Mouse (Mus musculus): ENCODE measurements around the gene Senp2. TPM values are rescaled to one million over a fixed set of nuclear protein-coding genes. Genes with fewer than 3 reads are reported as not detected.

The Senp2 gene
- total and polyA plus RNA-seq, 3 experiments: 37.8 to 60.8 (median 42.8) TPM

- no peak for TF ChIP-seq MEF2A (IDR thresholded peaks at IDR 0.05; ENCODE audit: borderline replicate concordance, low read depth, low read length)
- no peak for TF ChIP-seq ELF1 (IDR thresholded peaks at IDR 0.05; ENCODE audit: low read depth, low read length)
- TF ChIP-seq USF1 (IDR thresholded peaks at IDR 0.05; ENCODE audit: low read depth, low read length): no peak
- TF ChIP-seq MAX (IDR thresholded peaks at IDR 0.05; ENCODE audit: low read length): no peak
- no peak for TF ChIP-seq POLR2AphosphoS2 (IDR thresholded peaks at IDR 0.05; ENCODE audit: low read depth, low read length)
- no peak for TF ChIP-seq BHLHE40 (IDR thresholded peaks at IDR 0.05; ENCODE audit: low read depth, low read length)
- no peak for TF ChIP-seq IRF4 (IDR thresholded peaks at IDR 0.05; ENCODE audit: low read depth, low read length)
- TF ChIP-seq CHD1 (IDR thresholded peaks at IDR 0.05; ENCODE audit: low read depth, low read length): no peak
- no peak for TF ChIP-seq MAFK (IDR thresholded peaks at IDR 0.05; ENCODE audit: insufficient replicate concordance, low read length)
- no peak for TF ChIP-seq USF2 (conservative IDR thresholded peaks at IDR 0.05; ENCODE audit: low read depth, low read length)
- TF ChIP-seq E2F4 (IDR thresholded peaks at IDR 0.05; ENCODE audit: insufficient replicate concordance, low read depth, low read length): no peak
- no peak for TF ChIP-seq GABPA (IDR thresholded peaks at IDR 0.05; ENCODE audit: insufficient replicate concordance, low read depth, low read length)
- no peak for TF ChIP-seq UBTF (IDR thresholded peaks at IDR 0.05; ENCODE audit: low read depth, low read length)
- no peak for TF ChIP-seq CTCF (conservative IDR thresholded peaks at IDR 0.05 in 1 of 2, IDR thresholded peaks at IDR 0.05 in 1 of 2; ENCODE audit: low read depth in 2 of 2, low read length in 2 of 2)
- no peak for TF ChIP-seq JUN (IDR thresholded peaks at IDR 0.05; ENCODE audit: insufficient read depth, low read depth, low read length)
- Histone ChIP-seq H3K79me2 (replicated peaks; ENCODE audit: control insufficient read depth, extremely low read depth, insufficient read depth, poor library complexity, severe bottlenecking) (no peaks in the 10 kb centered on the region), H3K9ac (ENCODE audit: insufficient read depth, low read depth) (no peak overlapping the region), H3K4me3 (replicated peaks in 1 of 3; ENCODE audit: low read depth in 2 of 3, low read length in 2 of 3, poor library complexity in 1 of 3) (no peak overlapping the region), H3K36me3 (replicated peaks in 1 of 2; ENCODE audit: control insufficient read depth in 1 of 2, insufficient read depth in 1 of 2, low read length in 1 of 2) (no peaks in the 10 kb centered on the region), H3K4me2 (ENCODE audit: insufficient read depth, low read depth, poor library complexity, severe bottlenecking) (no peak overlapping the region), H3K4me1 (ENCODE audit: control insufficient read depth in 1 of 2, insufficient read depth in 2 of 2) (peaks cover 10 to 25% of the 10 kb centered on the region in 2 experiments), H3K27ac (ENCODE audit: insufficient read depth, low read depth) (no peak overlapping the region), H3K27me3 (replicated peaks) (no peaks in the 10 kb centered on the region), H3K9me3 (replicated peaks; ENCODE audit: low read length) (no peaks in the 10 kb centered on the region)
- in situ Hi-C loops (cut with MboI; ENCODE audit: low pct_ligation_motif_present, low pct_unique_long_range_greater_than_20kb, low sequenced_read_pairs): no loop called here
- DNase-seq (ENCODE audit: extremely low read depth): no peak
- dilution Hi-C loops (cut with MboI; ENCODE audit: extremely low pct_ligation_motif_present, extremely low pct_unique_long_range_greater_than_20kb, low sequenced_read_pairs): no loop called here
Observed at GRCm38 (mm10) chr16:21998061-21998460, 11.2 kb upstream of the Senp2 start.

- Histone ChIP-seq H3K27me3 (replicated peaks) (no peaks in the 10 kb centered on the region), H3K36me3 (replicated peaks in 1 of 2; ENCODE audit: control insufficient read depth in 1 of 2, insufficient read depth in 1 of 2, low read length in 1 of 2) (no peaks in the 10 kb centered on the region), H3K4me1 (ENCODE audit: control insufficient read depth in 1 of 2, insufficient read depth in 2 of 2) (peaks cover 10 to 20% of the 10 kb centered on the region in 2 experiments), H3K9ac (ENCODE audit: insufficient read depth, low read depth) (no peak overlapping the region), H3K79me2 (replicated peaks; ENCODE audit: control insufficient read depth, extremely low read depth, insufficient read depth, poor library complexity, severe bottlenecking) (no peaks in the 10 kb centered on the region), H3K9me3 (replicated peaks; ENCODE audit: low read length) (no peaks in the 10 kb centered on the region), H3K27ac (ENCODE audit: insufficient read depth, low read depth) (no peak overlapping the region), H3K4me3 (replicated peaks in 1 of 3; ENCODE audit: low read depth in 2 of 3, low read length in 2 of 3, poor library complexity in 1 of 3) (no peak overlapping the region), H3K4me2 (ENCODE audit: insufficient read depth, low read depth, poor library complexity, severe bottlenecking) (no peak overlapping the region)
- no peak for TF ChIP-seq POLR2A (IDR thresholded peaks at IDR 0.05; ENCODE audit: low read depth, low read length)
- TF ChIP-seq BHLHE40 (IDR thresholded peaks at IDR 0.05; ENCODE audit: low read depth, low read length): no peak
- TF ChIP-seq USF2 (conservative IDR thresholded peaks at IDR 0.05; ENCODE audit: low read depth, low read length): no peak
- no peak for DNase-seq (ENCODE audit: extremely low read depth)
- in situ Hi-C loops (cut with MboI; ENCODE audit: low pct_ligation_motif_present, low pct_unique_long_range_greater_than_20kb, low sequenced_read_pairs) (loop anchor here (25.0 kb wide), 1 partner anchor 163 kb away; no protein-coding TSS in a partner anchor), dilution Hi-C loops (cut with MboI; ENCODE audit: extremely low pct_ligation_motif_present, extremely low pct_unique_long_range_greater_than_20kb, low sequenced_read_pairs) (no loop called here)
Observed at GRCm38 (mm10) chr16:21999941-22000690, 9.2 kb upstream of the Senp2 start.

Measured in CH12.LX (cell line).